Mouse (Mus musculus): ENCODE results near the gene Ccdc6.
A peak's percentile ranks its signal among the peaks of the same experiment; 100 is the strongest.

The Ccdc6 gene

GRCm38 (mm10) chr10:70095031-70095470 lies 1.9 kb upstream of the Ccdc6 start:
- peak; percentile 33 for DNase-seq (ENCODE audit: low spot score)

- no peak for DNase-seq (ENCODE audit: low spot score)
Observed at GRCm38 (mm10) chr10:70095506-70096270, 1.2 kb upstream of the Ccdc6 start.

GRCm38 (mm10) chr10:70097291-70097901 lies 475 bp downstream of the Ccdc6 start:
- peak; percentile 35 for DNase-seq (ENCODE audit: low spot score)

- peak; percentile 41 for DNase-seq (ENCODE audit: low spot score)
Observed at GRCm38 (mm10) chr10:70097911-70098569, 1.1 kb downstream of the Ccdc6 start.

- no peak for DNase-seq (ENCODE audit: low spot score)
Observed at GRCm38 (mm10) chr10:70098626-70099025, 1.7 kb downstream of the Ccdc6 start.

GRCm38 (mm10) chr10:70099052-70099451 lies 2.1 kb downstream of the Ccdc6 start:
- DNase-seq (ENCODE audit: low spot score) = no peak

GRCm38 (mm10) chr10:70102086-70102485 lies 5.2 kb downstream of the Ccdc6 start:
- DNase-seq (ENCODE audit: low spot score) = no peak

- DNase-seq (ENCODE audit: low spot score) = no peak
Observed at GRCm38 (mm10) chr10:70108016-70108415, 11.1 kb downstream of the Ccdc6 start.

- no peak for DNase-seq (ENCODE audit: low spot score)
Observed at GRCm38 (mm10) chr10:70109974-70110373, 13.1 kb downstream of the Ccdc6 start.

GRCm38 (mm10) chr10:70110815-70111214 lies 13.9 kb downstream of the Ccdc6 start:
- DNase-seq (ENCODE audit: low spot score) = no peak

- no peak for DNase-seq (ENCODE audit: low spot score)
Observed at GRCm38 (mm10) chr10:70111643-70112042, 14.7 kb downstream of the Ccdc6 start.

- DNase-seq (ENCODE audit: low spot score) = no peak
Observed at GRCm38 (mm10) chr10:70114048-70114635, 17.2 kb downstream of the Ccdc6 start.

- DNase-seq (ENCODE audit: low spot score) = no peak
Observed at GRCm38 (mm10) chr10:70116454-70116853, 19.5 kb downstream of the Ccdc6 start.

GRCm38 (mm10) chr10:70119451-70119850 lies 22.5 kb downstream of the Ccdc6 start:
- DNase-seq (ENCODE audit: low spot score) = no peak

GRCm38 (mm10) chr10:70119851-70120370 lies 23.0 kb downstream of the Ccdc6 start:
- no peak for DNase-seq (ENCODE audit: low spot score)

- DNase-seq (ENCODE audit: low spot score) = no peak
Observed at GRCm38 (mm10) chr10:70120671-70121405, 23.9 kb downstream of the Ccdc6 start.

GRCm38 (mm10) chr10:70121406-70121695 lies 24.4 kb downstream of the Ccdc6 start:
- no peak for DNase-seq (ENCODE audit: low spot score)

GRCm38 (mm10) chr10:70123454-70123853 lies 26.5 kb downstream of the Ccdc6 start:
- no peak for DNase-seq (ENCODE audit: low spot score)

- no peak for DNase-seq (ENCODE audit: low spot score)
Observed at GRCm38 (mm10) chr10:70125491-70125890, 28.6 kb downstream of the Ccdc6 start.

- DNase-seq (ENCODE audit: low spot score) = no peak
Observed at GRCm38 (mm10) chr10:70127273-70127672, 30.4 kb downstream of the Ccdc6 start.

GRCm38 (mm10) chr10:70128408-70128807 lies 31.5 kb downstream of the Ccdc6 start:
- DNase-seq (ENCODE audit: low spot score) = no peak

GRCm38 (mm10) chr10:70132087-70132560 lies 35.2 kb downstream of the Ccdc6 start:
- no peak for DNase-seq (ENCODE audit: low spot score)
